Mouse (Mus musculus) embryonic fibroblast, embryonic 13.5 days (primary cell): ENCODE data around the gene Slc16a9.

Experiments used
- CTCF ChIP-seq: IDR thresholded peaks from 2 replicates; pipeline ENCODE4 v1.5.1; 2011; ENCODE audit warnings: mild to moderate bottlenecking, control low read depth, low read length, moderate library complexity, borderline replicate concordance; ENCODE audit not compliant: insufficient read depth
- POLR2A ChIP-seq: IDR thresholded peaks from 2 replicates; pipeline ENCODE4 v1.6.1; 2011; ENCODE audit warnings: low read depth, mild to moderate bottlenecking, control low read depth, low read length, moderate library complexity

- TF ChIP-seq CTCF, result no peak
- no peak for TF ChIP-seq POLR2A
Observed at GRCm38 (mm10) chr10:70250766-70251165, 5.9 kb downstream of the Slc16a9 start.
